Mouse (Mus musculus) telencephalon, adult 2 months (tissue): Measurements from ENCODE around the gene Tbc1d24.

ENCODE experiments used
- DNase-seq: peaks from one replicate; pipeline ENCODE4 v3.0.0-alpha.2; 2011; ENCODE audit warnings: low read depth, low spot score

Tbc1d24 gene

GRCm38 (mm10) chr17:24210591-24210990 is 5.2 kb upstream of the Tbc1d24 start:
- no peak for DNase-seq

- no peak for DNase-seq
These were observed 4.5 kb upstream of the Tbc1d24 start for GRCm38 (mm10) chr17:24209916-24210240.

- no peak for DNase-seq
These were observed 3.9 kb upstream of the Tbc1d24 start, which contains the start of gene Ntn3 for GRCm38 (mm10) chr17:24209043-24209915. Gene Ntn3 (minus strand): TSS chr17:24209531.

- DNase-seq, result no peak
These were observed 3.3 kb upstream of the Tbc1d24 start for GRCm38 (mm10) chr17:24208641-24209042.

GRCm38 (mm10) chr17:24207768-24208640 is 2.6 kb upstream of the Tbc1d24 start:
- DNase-seq, result no peak

- no peak for DNase-seq
These were observed 1.3 kb upstream of the Tbc1d24 start for GRCm38 (mm10) chr17:24206451-24207351.

- no peak for DNase-seq
These were observed 573 bp upstream of the Tbc1d24 start for GRCm38 (mm10) chr17:24205908-24206361.

- no peak for DNase-seq
These were observed 516 bp downstream of the Tbc1d24 start for GRCm38 (mm10) chr17:24204846-24205245.

GRCm38 (mm10) chr17:24203611-24204534 is 1.5 kb downstream of the Tbc1d24 start:
- DNase-seq, result no peak

- DNase-seq, result no peak
These were observed 2.3 kb downstream of the Tbc1d24 start for GRCm38 (mm10) chr17:24203068-24203467.

- DNase-seq, result no peak
These were observed 4.3 kb downstream of the Tbc1d24 start for GRCm38 (mm10) chr17:24201092-24201491.

GRCm38 (mm10) chr17:24199741-24200140 is 5.6 kb downstream of the Tbc1d24 start:
- DNase-seq, result no peak

GRCm38 (mm10) chr17:24199252-24199651 is 6.1 kb downstream of the Tbc1d24 start:
- DNase-seq, result peak; percentile 89

GRCm38 (mm10) chr17:24197032-24197824 is 8.1 kb downstream of the Tbc1d24 start:
- DNase-seq, result no peak

GRCm38 (mm10) chr17:24195349-24195748 is 10.0 kb downstream of the Tbc1d24 start:
- no peak for DNase-seq

GRCm38 (mm10) chr17:24193769-24194168 is 11.6 kb downstream of the Tbc1d24 start:
- no peak for DNase-seq

GRCm38 (mm10) chr17:24193268-24193667 is 12.1 kb downstream of the Tbc1d24 start:
- DNase-seq, result no peak

- DNase-seq, result no peak
These were observed 12.5 kb downstream of the Tbc1d24 start for GRCm38 (mm10) chr17:24192848-24193247.

GRCm38 (mm10) chr17:24191481-24191880 is 13.9 kb downstream of the Tbc1d24 start:
- no peak for DNase-seq
